Mouse (Mus musculus) heart, adult 2 months (tissue): ENCODE data around the gene Phpt1.

Experiments used
- CTCF ChIP-seq: fragments of 200-600 bp; IDR thresholded peaks from 2 replicates; pipeline ENCODE4 v1.8.1; 2022; ENCODE audit warnings: antibody characterized with exemption, mild to moderate bottlenecking, moderate library complexity
- EP300 ChIP-seq: fragments of 200-500 bp; IDR thresholded peaks from 2 replicates; pipeline ENCODE4 v1.6.1; 2011; ENCODE audit warnings: low read depth, low read length, control low read depth; ENCODE audit not compliant: insufficient read depth
- POLR2A ChIP-seq: fragments of 200-500 bp; IDR thresholded peaks from 2 replicates; pipeline ENCODE4 v1.6.1; 2011; ENCODE audit warnings: mild to moderate bottlenecking, low read depth, low read length, control low read depth; ENCODE audit not compliant: insufficient read depth

- TF ChIP-seq CTCF (no peak), POLR2A (no peak), EP300 (no peak)
Observed at GRCm38 (mm10) chr2:25576028-25576850, 1.2 kb upstream of the Phpt1 start.
